Mouse (Mus musculus) macrophage (primary cell): Measurements from ENCODE around the gene Srgn. TPM values are rescaled to one million over a fixed set of nuclear protein-coding genes. Genes with fewer than 3 reads are reported as not detected.

ENCODE experiments used
- H3K27ac ChIP-seq: fragments of 350-480 bp; formaldehyde crosslinking; 2 replicates; pipeline ENCODE4 v1.9.0; 2021
- H3K36me3 ChIP-seq: fragments of 350-480 bp; formaldehyde crosslinking; 2 replicates; pipeline ENCODE4 v1.9.0; 2021; ENCODE audit errors: inconsistent target
- H3K4me3 ChIP-seq: fragments of 350-480 bp; formaldehyde crosslinking; 2 replicates; pipeline ENCODE4 v1.9.0; 2021; ENCODE audit errors: inconsistent target
- H3K79me2 ChIP-seq: fragments of 350-480 bp; formaldehyde crosslinking; 2 replicates; pipeline ENCODE4 v1.9.0; 2021; ENCODE audit errors: inconsistent target
- WGBS: methylation state at CpG from one replicate; pipeline ENCODE4 v1.1.7; 2026; ENCODE audit warnings: inconsistent platforms; ENCODE audit not compliant: missing documents; 5-methylcytosine and 5-hydroxymethylcytosine counted together
- polyA plus RNA-seq: library from polyadenylated mRNA; stranded (reverse); fragments of 250-400 nt; gene quantifications from 3 replicates; pipeline ENCODE4 v1.2.4, GENCODE M21; 2018; ENCODE audit warnings: inconsistent platforms
- total RNA-seq, 78 experiments: library from RNA; depleted of rRNA; stranded (reverse); fragments of 250-400 nt; gene quantifications; 1 replicate in 9 of 78; 2 replicates in 24 of 78; 3 replicates in 43 of 78; 4 replicates in 2 of 78; pipeline ENCODE4 v1.2.4; 2018; ENCODE audit warnings: inconsistent platforms in 56 of 78

The Srgn gene
- 100 to 1,000 TPM in 9 of 26 experiments, 10 to 100 TPM in 12, 1 to 10 TPM in 5; 5.0 to 374 (median 54.9) TPM for total RNA-seq (2018; cell fraction: chromatin; rRNA removed)
- total RNA-seq (2018; cell fraction: cytosol; rRNA removed) = 1,000 to 10,000 TPM in 3 of 26 experiments, 100 to 1,000 TPM in 23; 178 to 1,433 (median 423) TPM
- 1,000 to 10,000 TPM in 2 of 26 experiments, 100 to 1,000 TPM in 22, 10 to 100 TPM in 2; 93.8 to 1,370 (median 265) TPM for total RNA-seq (2018; cell fraction: nucleus; rRNA removed)
- 240 to 438 TPM (median 289 TPM) in 3 replicates for polyA plus RNA-seq

GRCm38 (mm10) chr10:62527351-62527750, at the start of gene Srgn:
TSS of gene Srgn (minus strand) at chr10:62527451.
- no peak within 1 kb of the TSS for H3K4me3 ChIP-seq
- H3K79me2 ChIP-seq = no peaks in the 10 kb centered on the region
- 97% methylated on average over 12 of the region's 14 CpGs for WGBS
- no peaks in the 10 kb centered on the region for H3K36me3 ChIP-seq
- H3K27ac ChIP-seq = no peak within 1 kb of the TSS

GRCm38 (mm10) chr10:62575001-62575400, 47.8 kb upstream of the Srgn start:
- Histone ChIP-seq H3K27ac (no peak overlapping the region), H3K4me3 (no peak overlapping the region), H3K79me2 (peaks cover 31% of the 10 kb centered on the region), H3K36me3 (peaks cover 16% of the 10 kb centered on the region)
- 88% methylated on average over 13 of the region's 13 CpGs for WGBS

- H3K36me3 ChIP-seq = peaks cover 59% of the 10 kb centered on the region
- H3K4me3 ChIP-seq = no peak overlapping the region
- H3K79me2 ChIP-seq = peaks cover 4% of the 10 kb centered on the region; the same call in 1 of the 2 replicates
- 69% methylated on average over 7 of the region's 7 CpGs for WGBS
- H3K27ac ChIP-seq = no peak overlapping the region
Measured at GRCm38 (mm10) chr10:62570126-62570871, 43.0 kb upstream of the Srgn start.

- H3K36me3 ChIP-seq = peaks cover 59% of the 10 kb centered on the region
- 83% methylated on average over 4 of the region's 4 CpGs for WGBS
Measured at GRCm38 (mm10) chr10:62568861-62569260, 41.6 kb upstream of the Srgn start.

GRCm38 (mm10) chr10:62557736-62558135, 30.5 kb upstream of the Srgn start:
- Histone ChIP-seq H3K4me3 (no peak overlapping the region), H3K36me3 (peaks cover 38% of the 10 kb centered on the region; the same call in 1 of the 2 replicates), H3K27ac (no peak overlapping the region), H3K79me2 (no peaks in the 10 kb centered on the region)
- WGBS = 88% methylated on average over 1 of the region's 1 CpGs

More at GRCm38 (mm10) chr10:62568861-62569260, 41.6 kb upstream of the Srgn start:
- no peaks in the 10 kb centered on the region for H3K79me2 ChIP-seq
- H3K4me3 ChIP-seq = no peak overlapping the region
- H3K27ac ChIP-seq = no peak overlapping the region

- Histone ChIP-seq H3K36me3 (peaks cover 26% of the 10 kb centered on the region; the same call in 1 of the 2 replicates), H3K4me3 (no peak overlapping the region), H3K79me2 (no peaks in the 10 kb centered on the region), H3K27ac (peak overlapping the region; percentile 50)
- 19% methylated on average over 6 of the region's 6 CpGs for WGBS
Measured at GRCm38 (mm10) chr10:62556558-62556901, 29.3 kb upstream of the Srgn start.

- H3K79me2 ChIP-seq = no peaks in the 10 kb centered on the region
- no peak overlapping the region for H3K4me3 ChIP-seq
- 40% methylated on average over 10 of the region's 11 CpGs for WGBS
- H3K36me3 ChIP-seq = peaks cover 22% of the 10 kb centered on the region; the same call in 1 of the 2 replicates
- peak overlapping the region; percentile 50 for H3K27ac ChIP-seq
Measured at GRCm38 (mm10) chr10:62555705-62556557, 28.7 kb upstream of the Srgn start.

- Histone ChIP-seq H3K36me3 (no peaks in the 10 kb centered on the region; the same call in 1 of the 2 replicates), H3K79me2 (no peaks in the 10 kb centered on the region), H3K27ac (peak overlapping the region; percentile 57), H3K4me3 (no peak overlapping the region)
- WGBS = 8% methylated on average over 12 of the region's 12 CpGs
Measured at GRCm38 (mm10) chr10:62553611-62554091, 26.4 kb upstream of the Srgn start.

- WGBS = 70% methylated on average over 7 of the region's 7 CpGs
- H3K27ac ChIP-seq = no peak overlapping the region
- no peak overlapping the region for H3K4me3 ChIP-seq
- H3K79me2 ChIP-seq = no peaks in the 10 kb centered on the region
- H3K36me3 ChIP-seq = no peaks in the 10 kb centered on the region
Measured at GRCm38 (mm10) chr10:62550787-62551300, 23.6 kb upstream of the Srgn start.

GRCm38 (mm10) chr10:62549523-62550166, 22.4 kb upstream of the Srgn start:
- WGBS = 11% methylated on average over 12 of the region's 16 CpGs
- Histone ChIP-seq H3K79me2 (no peaks in the 10 kb centered on the region), H3K4me3 (no peak overlapping the region), H3K27ac (no peak overlapping the region), H3K36me3 (no peaks in the 10 kb centered on the region)

- 71% methylated on average over 10 of the region's 10 CpGs for WGBS
- H3K36me3 ChIP-seq = no peaks in the 10 kb centered on the region
- no peaks in the 10 kb centered on the region for H3K79me2 ChIP-seq
- H3K27ac ChIP-seq = no peak overlapping the region
- H3K4me3 ChIP-seq = no peak overlapping the region
Measured at GRCm38 (mm10) chr10:62546441-62546840, 19.2 kb upstream of the Srgn start.

- Histone ChIP-seq H3K4me3 (no peak overlapping the region), H3K36me3 (no peaks in the 10 kb centered on the region), H3K27ac (no peak overlapping the region), H3K79me2 (no peaks in the 10 kb centered on the region)
Measured at GRCm38 (mm10) chr10:62545759-62546158, 18.5 kb upstream of the Srgn start.

- WGBS = 98% methylated on average over 4 of the region's 4 CpGs
- Histone ChIP-seq H3K36me3 (no peaks in the 10 kb centered on the region), H3K4me3 (no peak overlapping the region), H3K79me2 (no peaks in the 10 kb centered on the region), H3K27ac (peak overlapping the region; percentile 75)
Measured at GRCm38 (mm10) chr10:62544316-62544715, 17.1 kb upstream of the Srgn start.

GRCm38 (mm10) chr10:62543399-62543808, 16.2 kb upstream of the Srgn start:
- no peaks in the 10 kb centered on the region for H3K36me3 ChIP-seq
- peak overlapping the region; percentile 75 for H3K27ac ChIP-seq
- H3K79me2 ChIP-seq = no peaks in the 10 kb centered on the region
- no peak overlapping the region for H3K4me3 ChIP-seq
- WGBS = 2% methylated on average over 12 of the region's 12 CpGs
